12 mouse cellular contexts compared by ENCODE assay signal in the genomic region with DNA sequence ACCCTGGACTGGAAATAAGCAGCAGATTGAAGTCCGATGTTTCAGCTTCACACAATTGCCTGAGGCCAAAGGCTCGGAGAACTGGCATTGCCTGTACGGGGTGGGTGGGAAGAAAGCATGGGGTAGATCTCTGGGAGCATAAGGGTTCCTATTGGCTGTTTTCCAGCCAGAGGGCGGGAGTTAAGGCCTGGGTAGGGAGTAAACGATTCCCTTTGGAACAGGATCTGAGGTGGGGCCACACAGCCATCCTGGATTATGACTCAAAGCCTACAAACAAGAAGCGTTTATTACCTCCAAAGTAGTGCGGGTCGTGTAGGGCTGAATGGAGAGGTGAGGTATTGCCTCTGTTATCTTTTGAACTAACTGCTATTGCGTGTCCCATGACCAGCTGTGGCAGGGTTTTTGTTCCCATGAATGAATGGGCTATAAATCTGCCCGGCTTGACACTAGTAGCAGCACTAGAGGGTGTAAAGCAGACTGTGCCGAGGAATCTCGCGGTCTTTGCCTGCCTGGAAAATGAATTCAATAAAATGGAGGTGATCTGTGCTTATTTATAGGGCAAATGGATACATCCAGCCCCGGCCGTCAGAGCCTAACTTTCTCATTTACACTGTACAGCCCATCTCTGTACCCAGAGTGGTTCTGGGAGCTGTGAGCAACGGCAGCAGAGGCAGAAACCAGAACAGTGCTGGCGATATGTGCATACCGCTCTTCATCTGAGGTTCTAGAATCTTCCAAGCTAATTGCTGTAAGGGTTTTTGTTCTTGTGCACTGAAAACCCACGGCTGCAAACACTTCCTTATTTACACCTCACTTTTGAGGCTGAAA.
DNase-seq lines count a peak whose midpoint lies in the region; ATAC-seq and TF ChIP-seq lines count a peak whose summit lies in the region.
"Had no signal": no experiment of that assay in that cellular context is flagged by ENCODE, and none has a peak within 500 bp of the region (broad histone marks: within the 10 kb centered on the region; RNA-seq: fewer than 3 reads in every experiment).

No protein-coding gene starts in this region.

- intact Hi-C loops in heart, adult 2 months (cut with DNase I): no loop called here

- no peak for TF ChIP-seq CTCF in kidney, postnatal 0 days (IDR thresholded peaks at IDR 0.05; ENCODE audit: low read depth)
- TF ChIP-seq CTCF in heart, adult 2 months (IDR thresholded peaks at IDR 0.05): no peak

- no peak overlapping the region for H3K9ac ChIP-seq in kidney, postnatal 0 days (ENCODE audit: low read depth, low read length)
- no peak overlapping the region for H3K9ac ChIP-seq in intestine, embryonic 16.5 days (ENCODE audit: low read depth, low read length)
- no peak overlapping the region for H3K9ac ChIP-seq in neural tube, embryonic 11.5 days (ENCODE audit: low read length)
- no peak overlapping the region for H3K9ac ChIP-seq in heart, adult 2 months (ENCODE audit: low read depth, low read length)

- no peaks in the 10 kb centered on the region for H3K79me2 ChIP-seq in heart, adult 2 months (replicated peaks; ENCODE audit: control insufficient read depth, insufficient read depth, low read length)

- no peaks in the 10 kb centered on the region for H3K36me3 ChIP-seq in kidney, postnatal 0 days (ENCODE audit: insufficient read depth, low read length)
- H3K36me3 ChIP-seq in intestine, embryonic 16.5 days (ENCODE audit: control insufficient read depth, insufficient read depth, low read length): no peaks in the 10 kb centered on the region
- no peaks in the 10 kb centered on the region for H3K36me3 ChIP-seq in neural tube, embryonic 11.5 days (ENCODE audit: control insufficient read depth, insufficient read depth, low read length)
- no peaks in the 10 kb centered on the region for H3K36me3 ChIP-seq in heart, adult 2 months (ENCODE audit: control insufficient read depth, insufficient read depth, low read length)

- 21% methylated on average over 19 of the region's 19 CpGs for WGBS in kidney, postnatal 0 days
- 50% methylated on average over 19 of the region's 19 CpGs for WGBS in intestine, embryonic 16.5 days
- 30% methylated on average over 19 of the region's 19 CpGs for WGBS in neural tube, embryonic 11.5 days
- WGBS in heart, adult 2 months: 72% methylated on average over 19 of the region's 19 CpGs

- H3K27ac ChIP-seq in kidney, postnatal 0 days: no peak overlapping the region
- no peak overlapping the region for H3K27ac ChIP-seq in intestine, embryonic 16.5 days (ENCODE audit: low read length)
- H3K27ac ChIP-seq in neural tube, embryonic 11.5 days (ENCODE audit: low read depth, low read length): peak overlapping the region; percentile 49
- H3K27ac ChIP-seq in heart, adult 2 months: no peak overlapping the region

- TF ChIP-seq EP300 in heart, adult 2 months (IDR thresholded peaks at IDR 0.05; ENCODE audit: insufficient read depth, low read depth, low read length): no peak

- H3K9me3 ChIP-seq in kidney, postnatal 0 days (replicated peaks; ENCODE audit: low read length): no peaks in the 10 kb centered on the region
- H3K9me3 ChIP-seq in intestine, embryonic 16.5 days (ENCODE audit: control insufficient read depth, low read length): no peaks in the 10 kb centered on the region
- H3K9me3 ChIP-seq in neural tube, embryonic 11.5 days (ENCODE audit: control insufficient read depth, low read length): no peaks in the 10 kb centered on the region

- no peak for TF ChIP-seq POLR2A in heart, adult 2 months (IDR thresholded peaks at IDR 0.05; ENCODE audit: insufficient read depth, low read depth, low read length)

- peak overlapping the region; percentile 36; the same call in 1 of the 2 replicates for H3K4me2 ChIP-seq in kidney, postnatal 0 days (ENCODE audit: low read length)
- H3K4me2 ChIP-seq in intestine, embryonic 16.5 days (ENCODE audit: low read depth, low read length): no peak overlapping the region
- H3K4me2 ChIP-seq in neural tube, embryonic 11.5 days (ENCODE audit: low read depth): peak overlapping the region; percentile 9
- H3K4me2 ChIP-seq: liver, embryonic 11.5 days had no signal

- 0 out of 2 replicates have a peak overlapping the region, but pooled peaks have one; percentile 2 for H3K4me3 ChIP-seq in kidney, postnatal 0 days (replicated peaks; ENCODE audit: low read depth, low read length)
- no peak overlapping the region for H3K4me3 ChIP-seq in intestine, embryonic 16.5 days (ENCODE audit: low read length)
- H3K4me3 ChIP-seq in neural tube, embryonic 11.5 days (ENCODE audit: low read depth, low read length): no peak overlapping the region
- no peak overlapping the region for H3K4me3 ChIP-seq in heart, adult 2 months

- no peaks in the 10 kb centered on the region for H3K27me3 ChIP-seq in kidney, postnatal 0 days (ENCODE audit: insufficient read depth, low read length)
- H3K27me3 ChIP-seq in intestine, embryonic 16.5 days (replicated peaks; ENCODE audit: control insufficient read depth, insufficient read depth, low read length): no peaks in the 10 kb centered on the region
- no peaks in the 10 kb centered on the region for H3K27me3 ChIP-seq in neural tube, embryonic 11.5 days (ENCODE audit: control insufficient read depth, insufficient read depth, low read length)
- no peaks in the 10 kb centered on the region for H3K27me3 ChIP-seq in heart, adult 2 months (ENCODE audit: control insufficient read depth, insufficient read depth, low read length)
- H3K27me3 ChIP-seq: CH12.LX had no signal

- H3K4me1 ChIP-seq in kidney, postnatal 0 days (replicated peaks; ENCODE audit: insufficient read depth, low read length): no peaks in the 10 kb centered on the region
- no peaks in the 10 kb centered on the region for H3K4me1 ChIP-seq in intestine, embryonic 16.5 days (ENCODE audit: control insufficient read depth, insufficient read depth, low read length)
- H3K4me1 ChIP-seq in neural tube, embryonic 11.5 days (ENCODE audit: control insufficient read depth, insufficient read depth, low read length): no peaks in the 10 kb centered on the region; the same call in 1 of the 2 replicates
- H3K4me1 ChIP-seq in heart, adult 2 months (ENCODE audit: control insufficient read depth, insufficient read depth, low read length): no peaks in the 10 kb centered on the region

- peak; percentile 59 for DNase-seq in kidney, postnatal 0 days (ENCODE audit: low spot score)
- DNase-seq in kidney, adult 18-20 months: no peak
- peak; percentile 68 for DNase-seq in embryo, embryonic 10.5 days (ENCODE audit: low spot score)
- DNase-seq in neural tube, embryonic 11.5 days (ENCODE audit: low spot score): peak; percentile 78
- no peak for DNase-seq in layer of hippocampus, postnatal 36 days
- no peak for DNase-seq in heart, adult 2 months
- DNase-seq in layer of hippocampus, adult 8-10 months (ENCODE audit: low spot score in 2 of 2): no peak
- DNase-seq: cerebellum, adult 8-10 months; right cerebral cortex, adult 18-20 months had no signal

- ATAC-seq in kidney, postnatal 0 days (replicated peaks; ENCODE audit: low FRiP score, low read depth): peak; percentile 66; the same call in 1 of the 2 replicates
- ATAC-seq in intestine, embryonic 16.5 days: peak; percentile 96
- ATAC-seq in neural tube, embryonic 11.5 days (ENCODE audit: insufficient read depth, low FRiP score, low TSS enrichment): peak; percentile 93

Comparison
In these comparisons a context has a peak if more than half of its experiments do, and no peak if none do; other contexts are left out.
1. DNase-seq: peak in kidney, postnatal 0 days (single experiment), embryo, embryonic 10.5 days (single experiment) and neural tube, embryonic 11.5 days (single experiment); none in kidney, adult 18-20 months (single experiment), layer of hippocampus, postnatal 36 days (0 of 2), heart, adult 2 months (0 of 2) and layer of hippocampus, adult 8-10 months (0 of 2).
2. Peak in every context shown above with its lines, with median percentiles within 50 percentile points of each other: ATAC-seq.